Mouse (Mus musculus) limb, embryonic 14.5 days (tissue): ENCODE results near the gene Pqlc3. TPM values are rescaled to one million over a fixed set of nuclear protein-coding genes. Genes with fewer than 3 reads are reported as not detected.
A peak's percentile ranks its signal among the peaks of the same experiment; 100 is the strongest.

Experiments
- ATAC-seq: fragments of 200-750 bp; cut with Nextera tagmentation; 2 replicates; pipeline ENCODE4 v1.8.0; 2017; ENCODE audit warnings: low read depth, moderate number of reproducible peaks, moderate TSS enrichment; ENCODE audit not compliant: low FRiP score
- DNase-seq: peaks from one replicate; pipeline ENCODE4 v3.0.0-alpha.2; 2015; ENCODE audit warnings: low spot score
- H3K27ac ChIP-seq: fragments of 300-500 bp; sonication (generic); replicated peaks from 2 replicates; pipeline ENCODE4 v1.5.1; 2014; ENCODE audit warnings: low read depth, mild to moderate bottlenecking, low read length, moderate library complexity, mixed read lengths
- H3K27me3 ChIP-seq: fragments of 300-500 bp; sonication (generic); 2 replicates; pipeline ENCODE4 v1.6.1; 2014; ENCODE audit warnings: low read length, mixed read lengths; ENCODE audit not compliant: control insufficient read depth, insufficient read depth
- H3K36me3 ChIP-seq: fragments of 300-500 bp; sonication (generic); 2 replicates; pipeline ENCODE4 v1.6.1; 2014; ENCODE audit warnings: mild to moderate bottlenecking, low read length, moderate library complexity, mixed read lengths; ENCODE audit not compliant: control insufficient read depth, insufficient read depth
- H3K4me1 ChIP-seq: fragments of 300-500 bp; sonication (generic); 2 replicates; pipeline ENCODE4 v1.6.1; 2014; ENCODE audit warnings: antibody characterized with exemption, low read length, mixed read lengths; ENCODE audit not compliant: control insufficient read depth, insufficient read depth
- H3K4me2 ChIP-seq: fragments of 300-500 bp; sonication (generic); replicated peaks from 2 replicates; pipeline ENCODE4 v1.6.1; 2014; ENCODE audit warnings: low read depth, mild to moderate bottlenecking, low read length, moderate library complexity; ENCODE audit not compliant: severe bottlenecking
- H3K4me3 ChIP-seq: fragments of 300-500 bp; sonication (generic); replicated peaks from 2 replicates; pipeline ENCODE4 v1.5.1; 2014; ENCODE audit warnings: low read length
- H3K9ac ChIP-seq: fragments of 300-500 bp; sonication (generic); 2 replicates; pipeline ENCODE4 v1.6.1; 2014; ENCODE audit warnings: mild to moderate bottlenecking, low read depth, low read length, moderate library complexity; ENCODE audit not compliant: severe bottlenecking
- H3K9me3 ChIP-seq: fragments of 300-500 bp; sonication (generic); 2 replicates; pipeline ENCODE4 v1.6.1; 2016; ENCODE audit warnings: low read length; ENCODE audit not compliant: control insufficient read depth
- POLR2A ChIP-seq: fragments of 200-500 bp; IDR thresholded peaks from 2 replicates; pipeline ENCODE4 v1.8.0; 2012; ENCODE audit warnings: inconsistent platforms, mild to moderate bottlenecking, moderate library complexity, borderline replicate concordance; ENCODE audit not compliant: insufficient read depth, insufficient read length; ENCODE audit errors: extremely low read depth
- WGBS: fragments of 180-500 bp; shearing (Covaris S2); extraction: QIAGEN DNeasy Blood & Tissue Kit; methylation state at CpG from one replicate; pipeline ENCODE4 v1.1.7; 2014; 5-methylcytosine and 5-hydroxymethylcytosine counted together
- polyA plus RNA-seq, 2 experiments: library from polyadenylated mRNA; depleted of rRNA in 1 of 2; stranded (reverse) in 1 of 2; unstranded in 1 of 2; fragments of >200 nt; fragmentation: Nextera tagmentation in 1 of 2; extraction: Ambion mirVana in 1 of 2; gene quantifications; 2 replicates each; pipeline versions ENCODE4 v1.2.1 to v1.2.3; 2012 to 2014

Pqlc3 gene
- polyA plus RNA-seq (2012; rRNA removed): 8.4 and 10.6 TPM in 2 replicates
- 12.8 and 13.5 TPM in 2 replicates for polyA plus RNA-seq (2014; fragmentation: Nextera tagmentation; extraction: Ambion mirVana)

DNA sequence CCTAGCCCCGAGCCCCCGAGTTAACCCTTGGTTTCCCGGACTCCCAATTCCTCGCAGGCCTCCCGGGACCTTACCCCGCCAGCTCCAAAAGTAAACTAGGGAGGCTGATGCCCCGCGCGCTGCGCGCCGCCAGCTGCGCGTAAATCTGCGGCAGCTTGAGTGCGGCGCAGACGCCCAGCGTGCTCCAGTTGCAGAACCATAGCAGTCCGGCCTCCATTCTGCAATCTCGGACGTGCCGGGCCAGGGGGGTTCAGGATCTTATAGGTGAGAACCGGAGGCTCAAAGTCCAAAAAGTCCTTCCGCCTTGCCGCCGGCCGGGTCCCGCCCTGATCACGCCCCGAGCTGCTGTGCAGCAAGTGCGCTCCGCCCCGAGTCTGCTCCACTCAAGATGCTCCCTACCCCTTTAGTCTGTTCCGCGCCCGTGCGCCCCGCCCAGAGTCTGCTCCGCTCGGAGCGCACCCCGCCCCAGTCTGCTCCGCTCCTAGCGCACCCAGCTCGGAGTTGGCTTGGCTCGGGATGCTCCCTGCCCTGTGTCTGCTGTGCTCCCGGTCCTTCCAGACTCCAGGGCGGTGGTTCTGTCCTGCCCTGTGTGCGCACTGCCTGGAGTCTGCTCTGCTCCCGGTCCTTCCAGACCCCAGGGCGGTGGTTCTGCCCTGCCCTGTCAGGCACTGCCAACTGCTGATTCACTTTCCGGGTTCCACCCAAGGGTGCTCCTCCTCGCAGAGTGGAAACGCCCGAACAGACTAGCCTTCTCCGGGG lies at the start of gene Pqlc3:
Gene Pqlc3, minus strand, starts transcription at position 670 of the 759 bp plus-strand sequence.
- WGBS: 3% methylated on average over 53 of the region's 57 CpGs
- DNase-seq: peak; percentile 79
- Histone ChIP-seq H3K27me3 (peaks cover 12% of the 10 kb centered on the region; the same call in 1 of the 2 replicates), H3K4me2 (peak within 1 kb of the TSS; percentile 91), H3K27ac (no peak within 1 kb of the TSS), H3K4me3 (peak within 1 kb of the TSS; percentile 59), H3K36me3 (no peaks in the 10 kb centered on the region), H3K4me1 (peaks cover 10% of the 10 kb centered on the region), H3K9ac (peak within 1 kb of the TSS; percentile 53), H3K9me3 (no peaks in the 10 kb centered on the region)
- peak; percentile 89 for ATAC-seq
- no peak for TF ChIP-seq POLR2A

DNA sequence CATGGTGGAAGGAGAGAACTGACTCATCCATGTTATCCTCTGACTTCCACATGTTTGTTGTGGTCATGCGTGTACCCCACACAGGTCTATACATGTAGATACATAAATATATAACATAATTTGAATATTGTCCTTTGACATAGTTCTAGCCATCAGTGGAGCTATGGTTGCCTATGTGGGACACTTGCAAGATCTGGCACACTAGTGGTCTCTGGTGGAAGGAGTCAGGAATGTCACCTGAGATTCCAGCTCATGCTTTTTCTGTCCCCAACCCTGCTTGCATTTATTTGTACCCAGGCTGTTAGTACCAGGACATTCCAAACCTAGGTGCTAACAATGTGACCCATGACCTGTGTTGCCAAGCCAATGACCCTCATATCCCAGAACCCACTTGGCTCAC lies 49.6 kb upstream of the Pqlc3 start:
- no peak for ATAC-seq

DNA sequence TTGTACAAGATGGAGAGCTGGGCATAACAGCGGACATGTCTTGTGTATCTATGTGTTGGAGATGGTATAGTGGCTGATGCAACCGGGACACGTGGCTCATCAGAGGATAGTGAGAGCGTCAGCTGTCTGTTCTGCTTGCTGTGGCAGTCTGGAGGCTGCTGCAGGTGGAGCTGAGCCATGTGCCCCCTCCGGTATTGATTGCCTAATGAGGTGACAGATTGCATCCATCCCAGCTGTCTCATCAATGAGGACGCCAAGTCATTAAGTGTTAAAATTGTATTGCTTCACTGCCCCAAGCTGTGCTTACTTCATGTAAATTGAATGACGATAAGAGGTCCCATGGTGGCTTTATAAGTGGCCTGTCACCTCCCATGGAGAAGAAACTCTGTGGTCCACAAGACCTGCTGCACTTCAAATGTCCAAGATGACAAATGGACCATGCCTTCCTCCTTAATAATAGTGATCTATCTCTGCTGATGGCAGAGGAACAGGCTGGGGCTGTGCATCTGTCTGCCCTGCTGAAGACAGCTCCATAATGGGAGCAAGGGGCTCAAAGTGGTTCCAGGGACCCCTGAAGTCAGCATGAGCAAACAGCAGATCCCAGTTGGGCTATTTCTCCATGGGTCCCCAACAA lies 48.9 kb upstream of the Pqlc3 start:
- no peak overlapping the region for H3K4me3 ChIP-seq
- no peak for TF ChIP-seq POLR2A
- no peak overlapping the region for H3K9ac ChIP-seq
- H3K27ac ChIP-seq: no peak overlapping the region
- no peak for DNase-seq
- whole genome bisulfite sequencing: 71% methylated on average over 7 of the region's 7 CpGs
- H3K36me3 ChIP-seq: no peaks in the 10 kb centered on the region
- no peaks in the 10 kb centered on the region for H3K27me3 ChIP-seq
- no peaks in the 10 kb centered on the region for H3K9me3 ChIP-seq
- H3K4me2 ChIP-seq: no peak overlapping the region
- ATAC-seq: no peak
- no peaks in the 10 kb centered on the region for H3K4me1 ChIP-seq

More for the DNA sequence above, 49.6 kb upstream of the Pqlc3 start:
- H3K9ac ChIP-seq: no peak overlapping the region
- DNase-seq: no peak
- no peaks in the 10 kb centered on the region for H3K4me1 ChIP-seq
- no peak overlapping the region for H3K4me3 ChIP-seq
- H3K27ac ChIP-seq: no peak overlapping the region
- H3K4me2 ChIP-seq: no peak overlapping the region
- no peaks in the 10 kb centered on the region for H3K36me3 ChIP-seq
- no peaks in the 10 kb centered on the region for H3K27me3 ChIP-seq
- no peak for TF ChIP-seq POLR2A
- 95% methylated on average over 1 of the region's 1 CpGs for WGBS
- no peaks in the 10 kb centered on the region for H3K9me3 ChIP-seq

DNA sequence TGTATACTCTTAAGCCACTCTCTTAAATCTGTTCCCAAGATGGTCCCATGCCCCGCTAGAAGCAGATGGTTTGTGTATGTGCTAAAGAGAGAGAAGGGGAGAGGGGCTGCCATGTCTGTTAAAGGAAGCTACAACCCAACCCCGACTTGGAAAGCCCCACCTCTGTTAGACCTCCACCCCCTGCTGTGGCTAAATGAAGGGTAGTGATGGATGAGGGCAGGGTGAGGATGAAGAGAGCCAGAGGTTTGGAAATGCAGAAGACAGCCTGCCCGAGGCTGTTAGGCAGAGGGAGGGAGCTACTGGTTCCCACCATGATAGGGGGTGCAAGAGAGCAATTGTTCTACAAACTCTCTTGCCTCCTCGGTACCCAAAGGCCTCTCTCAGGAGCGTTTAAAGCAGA lies 43.1 kb upstream of the Pqlc3 start:
- H3K27ac ChIP-seq: no peak overlapping the region
- H3K4me3 ChIP-seq: no peak overlapping the region
- H3K27me3 ChIP-seq: no peaks in the 10 kb centered on the region
- H3K36me3 ChIP-seq: no peaks in the 10 kb centered on the region
- no peak overlapping the region for H3K4me2 ChIP-seq
- H3K9ac ChIP-seq: no peak overlapping the region
- DNase-seq (no peak), ATAC-seq (no peak)
- no peaks in the 10 kb centered on the region for H3K9me3 ChIP-seq
- 38% methylated on average over 5 of the region's 5 CpGs for WGBS
- no peak for TF ChIP-seq POLR2A
- no peaks in the 10 kb centered on the region for H3K4me1 ChIP-seq

DNA sequence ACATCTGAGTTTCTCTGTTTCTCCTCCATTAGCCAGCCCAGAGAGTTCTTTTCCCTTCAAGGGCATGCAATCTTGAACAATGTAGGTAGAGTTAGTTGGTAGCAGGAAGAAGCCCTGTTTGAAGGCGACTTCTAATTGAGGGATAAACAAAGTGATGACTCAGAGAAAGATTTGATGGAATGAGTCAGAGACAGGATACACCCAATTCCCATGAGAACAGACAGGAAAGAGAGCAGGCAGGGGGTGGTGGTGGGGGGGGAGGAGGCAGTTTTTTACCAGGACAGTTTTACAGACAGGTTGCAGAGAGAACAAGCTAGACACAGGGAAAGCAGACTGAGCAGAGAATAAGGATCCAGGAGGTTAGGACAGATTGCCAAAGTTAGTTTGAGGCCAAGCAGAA lies 40.4 kb upstream of the Pqlc3 start:
- Histone ChIP-seq H3K4me1 (peaks cover 4% of the 10 kb centered on the region; the same call in 1 of the 2 replicates), H3K9ac (no peak overlapping the region), H3K9me3 (no peaks in the 10 kb centered on the region), H3K4me3 (no peak overlapping the region), H3K36me3 (no peaks in the 10 kb centered on the region), H3K4me2 (no peak overlapping the region), H3K27me3 (no peaks in the 10 kb centered on the region), H3K27ac (no peak overlapping the region)
- ATAC-seq (no peak), DNase-seq (no peak)
- 45% methylated on average over 1 of the region's 1 CpGs for WGBS
- TF ChIP-seq POLR2A: no peak
